Mouse (Mus musculus): ENCODE measurements around the gene Scn8a.

GRCm38 (mm10) chr15:100949169-100949568 lies 79.5 kb downstream of the Scn8a start:
- TF ChIP-seq USF1 (IDR thresholded peaks at IDR 0.05; ENCODE audit: low read depth) (no peak), MAX (IDR thresholded peaks at IDR 0.05; ENCODE audit: low read depth) (no peak), POLR2A (IDR thresholded peaks at IDR 0.05; ENCODE audit: insufficient read length, low read depth) (no peak), CEBPB (IDR thresholded peaks at IDR 0.05; ENCODE audit: insufficient read depth, poor library complexity, severe bottlenecking) (no peak), TCF12 (IDR thresholded peaks at IDR 0.05; ENCODE audit: insufficient read depth, poor library complexity, severe bottlenecking) (no peak), POLR2AphosphoS2 (IDR thresholded peaks at IDR 0.05; ENCODE audit: insufficient read length, low read depth) (no peak), E2F4 (IDR thresholded peaks at IDR 0.05; ENCODE audit: insufficient read depth) (no peak), TCF3 (IDR thresholded peaks at IDR 0.05; ENCODE audit: insufficient read length, low read depth) (no peak), MYOD1 (IDR thresholded peaks at IDR 0.05; ENCODE audit: control insufficient read depth in 1 of 3, insufficient read length in 2 of 3, low read depth in 2 of 3) (no peak)
